Comparison of ENCODE assay signal across 8 mouse cellular contexts in genomic region chr2:168206725-168207644, GRCm38 (mm10). TPM values are rescaled to one million over a fixed set of nuclear protein-coding genes. Genes with fewer than 3 reads are reported as not detected.
DNase-seq lines count a peak whose midpoint lies in the region; ATAC-seq and TF ChIP-seq lines count a peak whose summit lies in the region.

Adnp (minus strand) TSS chr2:168207112.

- peak within 1 kb of the TSS; percentile 100 for H3K9ac ChIP-seq in embryonic facial prominence, embryonic 13.5 days
- H3K9ac ChIP-seq in limb, embryonic 12.5 days (replicated peaks), result peak within 1 kb of the TSS; percentile 100
- H3K9ac ChIP-seq in midbrain, embryonic 15.5 days, result peak within 1 kb of the TSS; percentile 100

- peak; percentile 74 for TF ChIP-seq CTCF in kidney, adult 2 months (conservative IDR thresholded peaks at IDR 0.05; ENCODE audit: insufficient read depth, insufficient read length, low read depth, low read length)
- TF ChIP-seq CTCF in spleen, adult 2 months (IDR thresholded peaks at IDR 0.05; ENCODE audit: extremely low read depth, insufficient read depth, insufficient read length, insufficient replicate concordance), result peak; percentile 73

- H3K4me2 ChIP-seq in embryonic facial prominence, embryonic 13.5 days, result peak within 1 kb of the TSS; percentile 74
- peak within 1 kb of the TSS; percentile 68 for H3K4me2 ChIP-seq in limb, embryonic 12.5 days
- peak within 1 kb of the TSS; percentile 70 for H3K4me2 ChIP-seq in midbrain, embryonic 15.5 days

- H3K4me3 ChIP-seq in embryonic facial prominence, embryonic 13.5 days, result peak within 1 kb of the TSS; percentile 100
- peak within 1 kb of the TSS; percentile 97 for H3K4me3 ChIP-seq in kidney, adult 2 months (ENCODE audit: insufficient read depth, low read depth, low read length)
- H3K4me3 ChIP-seq in limb, embryonic 12.5 days (replicated peaks), result peak within 1 kb of the TSS; percentile 99
- H3K4me3 ChIP-seq in midbrain, embryonic 15.5 days, result peak within 1 kb of the TSS; percentile 83
- H3K4me3 ChIP-seq in spleen, adult 2 months (ENCODE audit: extremely low read depth, insufficient read depth, insufficient read length), result peak within 1 kb of the TSS; percentile 91

- DNase-seq in 3134 (ENCODE audit: extremely low read depth, insufficient read length, low spot score), result peak; percentile 92
- peak; percentile 95 to 97 for DNase-seq in adrenal gland, postnatal 36 days
- peak; percentile 95 to 96 for DNase-seq in heart, adult 18-20 months
- peak; percentile 96 for DNase-seq in kidney, adult 2 months
- peak; percentile 95 to 96 for DNase-seq in spleen, adult 2 months (ENCODE audit: low read depth in 1 of 2, low spot score in 2 of 2)

- H3K9me3 ChIP-seq in embryonic facial prominence, embryonic 13.5 days, result no peaks in the 10 kb centered on the region
- H3K9me3 ChIP-seq in limb, embryonic 12.5 days, result 0 out of 2 replicates have a peak, but pooled peaks cover 4% of the 10 kb centered on the region
- H3K9me3 ChIP-seq in midbrain, embryonic 15.5 days, result no peaks in the 10 kb centered on the region

- peak within 1 kb of the TSS; percentile 99 for H3K27ac ChIP-seq in embryonic facial prominence, embryonic 13.5 days
- H3K27ac ChIP-seq in kidney, adult 2 months (ENCODE audit: insufficient read depth, low read depth, low read length), result peak within 1 kb of the TSS; percentile 96
- peak within 1 kb of the TSS; percentile 99 for H3K27ac ChIP-seq in limb, embryonic 12.5 days
- H3K27ac ChIP-seq in midbrain, embryonic 15.5 days, result peak within 1 kb of the TSS; percentile 99
- peak within 1 kb of the TSS; percentile 98 for H3K27ac ChIP-seq in spleen, adult 2 months (ENCODE audit: insufficient read depth, low read length)

- TF ChIP-seq POLR2A in kidney, adult 2 months (IDR thresholded peaks at IDR 0.05; ENCODE audit: low read depth, low read length), result peak; percentile 49
- TF ChIP-seq POLR2A in spleen, adult 2 months (IDR thresholded peaks at IDR 0.05; ENCODE audit: low read depth, low read length), result peak; percentile 15

- 1% methylated on average over 57 of the region's 89 CpGs for whole genome bisulfite sequencing in embryonic facial prominence, embryonic 13.5 days
- WGBS in kidney, adult 2 months, result 2% methylated on average over 65 of the region's 89 CpGs
- 0% methylated on average over 45 of the region's 89 CpGs for WGBS in limb, embryonic 12.5 days
- under 1% methylated on average over 47 of the region's 89 CpGs for WGBS in midbrain, embryonic 15.5 days
- WGBS in spleen, adult 2 months, result under 1% methylated on average over 45 of the region's 89 CpGs

- peaks cover 60% of the 10 kb centered on the region for H3K36me3 ChIP-seq in embryonic facial prominence, embryonic 13.5 days
- peaks cover 5% of the 10 kb centered on the region; the same call in 1 of the 2 replicates for H3K36me3 ChIP-seq in kidney, adult 2 months (ENCODE audit: control insufficient read depth, insufficient read depth, low read length)
- peaks cover 61% of the 10 kb centered on the region for H3K36me3 ChIP-seq in limb, embryonic 12.5 days
- peaks cover 24% of the 10 kb centered on the region for H3K36me3 ChIP-seq in midbrain, embryonic 15.5 days (replicated peaks)
- peaks cover 7% of the 10 kb centered on the region for H3K36me3 ChIP-seq in spleen, adult 2 months (ENCODE audit: control insufficient read depth, insufficient read depth, low read length)

- peaks cover 26% of the 10 kb centered on the region for H3K4me1 ChIP-seq in embryonic facial prominence, embryonic 13.5 days
- H3K4me1 ChIP-seq in kidney, adult 2 months (ENCODE audit: control insufficient read depth, insufficient read depth, low read length), result peaks cover 12% of the 10 kb centered on the region
- peaks cover 11% of the 10 kb centered on the region for H3K4me1 ChIP-seq in limb, embryonic 12.5 days (replicated peaks)
- peaks cover 24% of the 10 kb centered on the region for H3K4me1 ChIP-seq in midbrain, embryonic 15.5 days
- H3K4me1 ChIP-seq in spleen, adult 2 months (ENCODE audit: control insufficient read depth, insufficient read depth, insufficient read length), result peaks cover 14% of the 10 kb centered on the region

- peak; percentile 87 for ATAC-seq in embryonic facial prominence, embryonic 13.5 days (ENCODE audit: insufficient number of reproducible peaks, insufficient read depth, low FRiP score, low TSS enrichment, low read depth)
- peak; percentile 87 for ATAC-seq in limb, embryonic 12.5 days (ENCODE audit: insufficient number of reproducible peaks, insufficient read depth, low FRiP score, low TSS enrichment, low read depth)
- ATAC-seq in midbrain, embryonic 15.5 days (replicated peaks), result peak; percentile 88

- H3K27me3 ChIP-seq in embryonic facial prominence, embryonic 13.5 days, result no peaks in the 10 kb centered on the region
- no peaks in the 10 kb centered on the region for H3K27me3 ChIP-seq in kidney, adult 2 months (replicated peaks; ENCODE audit: control insufficient read depth, insufficient read depth, low read length)
- H3K27me3 ChIP-seq in limb, embryonic 12.5 days, result no peaks in the 10 kb centered on the region
- no peaks in the 10 kb centered on the region for H3K27me3 ChIP-seq in midbrain, embryonic 15.5 days (replicated peaks)
- H3K27me3 ChIP-seq in spleen, adult 2 months (ENCODE audit: control insufficient read depth, insufficient read depth, low read length), result no peaks in the 10 kb centered on the region

RNA-seq across cellular contexts. Expression of gene Adnp, which starts in this region (rescaled TPM):
- 10 to 100 TPM; 52.1 to 61.7 TPM for total RNA-seq in adrenal gland, postnatal 36 days (2021)
- polyA plus RNA-seq in embryonic facial prominence, embryonic 13.5 days (2015; fragmentation: Nextera tagmentation; extraction: Ambion mirVana), result 3.1 and 3.9 TPM in 2 replicates
- total RNA-seq in heart, adult 18-20 months (2021), result 10 to 100 TPM; 29.3 to 29.4 TPM
- 14.9 and 15.8 TPM in 2 replicates for polyA plus RNA-seq in kidney, adult 2 months (2012; rRNA removed)
- 6.1 and 26.0 TPM in 2 replicates for polyA plus RNA-seq in limb, embryonic 12.5 days (2016; fragmentation: Nextera tagmentation; extraction: Ambion mirVana)
- 13.9 and 15.9 TPM in 2 replicates for polyA plus RNA-seq in midbrain, embryonic 15.5 days (2015; fragmentation: Nextera tagmentation; extraction: Ambion mirVana)
- 15.7 and 15.8 TPM in 2 replicates for polyA plus RNA-seq in spleen, adult 2 months (2012; rRNA removed)

Comparison
In these comparisons a context has a peak if more than half of its experiments do, and no peak if none do; other contexts are left out.
1. Peak in every context shown above with its lines: DNase-seq, ATAC-seq, H3K4me3 ChIP-seq and H3K27ac ChIP-seq.